Comparison of ENCODE assay signal across 8 mouse cellular contexts in genomic region chr14:25015288-25016238, GRCm38 (mm10).
DNase-seq lines count a peak whose midpoint lies in the region; ATAC-seq lines count a peak whose summit lies in the region.

No protein-coding gene starts in this region.

- peak overlapping the region; percentile 53 for H3K4me2 ChIP-seq in heart, embryonic 13.5 days
- H3K4me2 ChIP-seq in hindbrain, embryonic 14.5 days (replicated peaks) = peak overlapping the region; percentile 25
- 0 out of 2 replicates have a peak overlapping the region, but pooled peaks have one; percentile 10 for H3K4me2 ChIP-seq in limb, embryonic 15.5 days

- H3K9me3 ChIP-seq in heart, embryonic 13.5 days = no peaks in the 10 kb centered on the region
- no peaks in the 10 kb centered on the region for H3K9me3 ChIP-seq in hindbrain, embryonic 14.5 days (ENCODE audit: control insufficient read depth, low read length)
- H3K9me3 ChIP-seq in limb, embryonic 15.5 days = no peaks in the 10 kb centered on the region

- 0 out of 2 replicates have a peak overlapping the region, but pooled peaks have one; percentile 21 for H3K9ac ChIP-seq in heart, embryonic 13.5 days
- peak overlapping the region; percentile 51 for H3K9ac ChIP-seq in hindbrain, embryonic 14.5 days
- H3K9ac ChIP-seq in limb, embryonic 15.5 days = no peak overlapping the region

- intact Hi-C loops in heart, postnatal 36 days (cut with DNase I) = loop anchor here (10.0 kb wide), 1 partner anchor 511 kb away; no protein-coding TSS in a partner anchor

- H3K36me3 ChIP-seq in heart, embryonic 13.5 days = no peaks in the 10 kb centered on the region
- no peaks in the 10 kb centered on the region for H3K36me3 ChIP-seq in hindbrain, embryonic 14.5 days (replicated peaks; ENCODE audit: control insufficient read depth, insufficient read depth)
- no peaks in the 10 kb centered on the region for H3K36me3 ChIP-seq in limb, embryonic 15.5 days

- peak; percentile 28; the same call in 1 of the 2 replicates for ATAC-seq in heart, embryonic 13.5 days (ENCODE audit: extremely low read depth, insufficient number of reproducible peaks, low FRiP score, low TSS enrichment)
- peak; percentile 80 for ATAC-seq in hindbrain, embryonic 14.5 days (ENCODE audit: low FRiP score)
- ATAC-seq in limb, embryonic 15.5 days (ENCODE audit: insufficient number of reproducible peaks, low FRiP score, low TSS enrichment, low read depth) = no peak
- no peak for ATAC-seq in erythroid progenitor cell, adult 5-6 weeks (replicated peaks; ENCODE audit: low FRiP score, poor library complexity, severe bottlenecking)

- peaks cover 35% of the 10 kb centered on the region for H3K4me1 ChIP-seq in heart, embryonic 13.5 days
- peaks cover 22% of the 10 kb centered on the region for H3K4me1 ChIP-seq in hindbrain, embryonic 14.5 days (replicated peaks; ENCODE audit: control insufficient read depth, insufficient read depth, low read length)
- H3K4me1 ChIP-seq in limb, embryonic 15.5 days = peaks cover 41% of the 10 kb centered on the region

- DNase-seq in heart, postnatal 36 days = no peak
- peak; percentile 61 for DNase-seq in ES-CJ7 (ENCODE audit: low read depth, low spot score)
- peak; percentile 62 to 65 for DNase-seq in cerebellum, postnatal 14 days
- DNase-seq in hindbrain, embryonic 14.5 days (ENCODE audit: low spot score) = peak; percentile 70
- DNase-seq in thymus, postnatal 4 days = no peak

- no peaks in the 10 kb centered on the region for H3K27me3 ChIP-seq in heart, embryonic 13.5 days (replicated peaks)
- no peaks in the 10 kb centered on the region for H3K27me3 ChIP-seq in hindbrain, embryonic 14.5 days (ENCODE audit: control insufficient read depth, insufficient read depth, low read length)
- H3K27me3 ChIP-seq in limb, embryonic 15.5 days = no peaks in the 10 kb centered on the region

- WGBS in heart, embryonic 13.5 days = 5% methylated on average over 8 of the region's 8 CpGs
- 2% methylated on average over 8 of the region's 8 CpGs for WGBS in hindbrain, embryonic 14.5 days
- WGBS in limb, embryonic 15.5 days = 5% methylated on average over 7 of the region's 8 CpGs

- no peak overlapping the region for H3K4me3 ChIP-seq in heart, embryonic 13.5 days
- no peak overlapping the region for H3K4me3 ChIP-seq in hindbrain, embryonic 14.5 days (replicated peaks; ENCODE audit: low read length)
- H3K4me3 ChIP-seq in limb, embryonic 15.5 days = no peak overlapping the region

- H3K27ac ChIP-seq in heart, embryonic 13.5 days (replicated peaks) = peak overlapping the region; percentile 70
- peak overlapping the region; percentile 95 for H3K27ac ChIP-seq in hindbrain, embryonic 14.5 days
- H3K27ac ChIP-seq in limb, embryonic 15.5 days = peak overlapping the region; percentile 86

Comparison
In these comparisons a context has a peak if more than half of its experiments do, and no peak if none do; other contexts are left out.
1. ATAC-seq: peak in heart, embryonic 13.5 days (single experiment) and hindbrain, embryonic 14.5 days (single experiment); none in limb, embryonic 15.5 days (single experiment) and erythroid progenitor cell, adult 5-6 weeks (single experiment).
2. DNase-seq: peak in ES-CJ7 (single experiment), cerebellum, postnatal 14 days (2 of 2) and hindbrain, embryonic 14.5 days (single experiment); none in heart, postnatal 36 days (0 of 2) and thymus, postnatal 4 days (single experiment).
3. Peak in every context shown above with its lines, with median percentiles within 50 percentile points of each other: H3K27ac ChIP-seq and H3K4me2 ChIP-seq.